Mouse (Mus musculus) hindbrain, embryonic 16.5 days (tissue): ENCODE measurements around the gene Aqp9. TPM values are rescaled to one million over a fixed set of nuclear protein-coding genes. Genes with fewer than 3 reads are reported as not detected.

Source experiments
- ATAC-seq: fragments of 200-750 bp; cut with Nextera tagmentation; 2 replicates; pipeline ENCODE4 v1.8.0; 2017; ENCODE audit warnings: moderate TSS enrichment, moderate library complexity
- H3K27ac ChIP-seq: fragments of 300-500 bp; sonication (generic); 2 replicates; pipeline ENCODE4 v1.5.1; 2014; ENCODE audit warnings: low read depth, mild to moderate bottlenecking, control low read depth, low read length, moderate library complexity
- H3K27me3 ChIP-seq: fragments of 300-500 bp; sonication (generic); replicated peaks from 2 replicates; pipeline ENCODE4 v1.6.1; 2014; ENCODE audit warnings: low read length; ENCODE audit not compliant: control insufficient read depth, insufficient read depth
- H3K36me3 ChIP-seq: fragments of 300-500 bp; sonication (generic); 2 replicates; pipeline ENCODE4 v1.6.1; 2014; ENCODE audit warnings: mild to moderate bottlenecking, low read length, moderate library complexity, mixed read lengths; ENCODE audit not compliant: control insufficient read depth, insufficient read depth
- H3K4me1 ChIP-seq: fragments of 300-500 bp; sonication (generic); 2 replicates; pipeline ENCODE4 v1.6.1; 2014; ENCODE audit warnings: low read depth, low read length; ENCODE audit not compliant: control insufficient read depth, insufficient read depth
- H3K4me2 ChIP-seq: fragments of 300-500 bp; sonication (generic); 2 replicates; pipeline ENCODE4 v1.6.1; 2014; ENCODE audit warnings: mild to moderate bottlenecking, low read length, control low read depth, moderate library complexity
- H3K4me3 ChIP-seq: fragments of 300-500 bp; sonication (generic); 2 replicates; pipeline ENCODE4 v1.5.1; 2014; ENCODE audit warnings: mild to moderate bottlenecking, low read length, control low read depth, moderate library complexity
- H3K9ac ChIP-seq: fragments of 300-500 bp; sonication (generic); 2 replicates; pipeline ENCODE4 v1.6.1; 2014; ENCODE audit warnings: low read depth, mild to moderate bottlenecking, control low read depth, low read length, moderate library complexity
- H3K9me3 ChIP-seq: fragments of 300-500 bp; sonication (generic); 2 replicates; pipeline ENCODE4 v1.6.1; 2014; ENCODE audit warnings: mild to moderate bottlenecking, low read length, moderate library complexity; ENCODE audit not compliant: control insufficient read depth
- WGBS: fragments of 180-500 bp; shearing (Covaris S2); extraction: QIAGEN DNeasy Blood & Tissue Kit; methylation state at CpG from one replicate; pipeline ENCODE4 v1.1.7; 2014; 5-methylcytosine and 5-hydroxymethylcytosine counted together
- polyA plus RNA-seq: library from polyadenylated mRNA; unstranded; fragments of >200 nt; fragmentation: Nextera tagmentation; extraction: Ambion mirVana; gene quantifications from 2 replicates; pipeline ENCODE4 v1.2.1, GENCODE M21; 2015

Aqp9 gene
- polyA plus RNA-seq, 1 experiment from 2014 or later: 1.9 TPM

DNA sequence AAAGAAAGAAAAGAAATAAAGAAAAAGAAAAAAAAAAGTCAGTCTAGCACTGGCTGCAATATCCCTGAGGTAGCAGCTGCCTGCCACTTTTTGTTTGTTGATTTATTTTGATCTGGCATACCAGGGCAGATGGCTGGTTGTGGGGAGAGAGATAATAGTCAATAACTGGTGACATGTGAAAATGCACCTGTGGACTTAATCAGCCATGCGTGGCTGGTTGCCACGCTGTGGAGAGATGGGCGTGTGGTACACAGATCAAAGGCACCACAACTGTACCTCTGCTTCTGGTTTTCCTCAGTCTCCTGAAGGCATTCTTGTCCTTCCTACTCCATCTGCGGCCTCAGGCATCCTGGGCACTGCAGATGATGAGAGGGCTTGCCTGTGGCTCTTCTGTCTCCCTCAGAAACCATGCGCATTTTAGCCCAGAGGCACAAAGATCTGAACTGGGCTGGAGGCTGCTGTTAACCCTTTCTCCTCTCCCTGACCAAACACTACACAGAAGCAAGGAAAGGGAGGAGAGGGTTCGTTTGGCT, 103.1 kb downstream of the Aqp9 start:
- H3K36me3 ChIP-seq: no peaks in the 10 kb centered on the region
- WGBS: 48% methylated on average over 6 of the region's 6 CpGs
- H3K9me3 ChIP-seq: no peaks in the 10 kb centered on the region
- no peak overlapping the region for H3K4me3 ChIP-seq
- no peaks in the 10 kb centered on the region; the same call in 1 of the 2 replicates for H3K4me1 ChIP-seq
- H3K9ac ChIP-seq: no peak overlapping the region
- H3K4me2 ChIP-seq: no peak overlapping the region
- no peaks in the 10 kb centered on the region; the same call in 1 of the 2 replicates for H3K27me3 ChIP-seq
- H3K27ac ChIP-seq: no peak overlapping the region
- peak; percentile 45; the same call in 1 of the 2 replicates for ATAC-seq

DNA sequence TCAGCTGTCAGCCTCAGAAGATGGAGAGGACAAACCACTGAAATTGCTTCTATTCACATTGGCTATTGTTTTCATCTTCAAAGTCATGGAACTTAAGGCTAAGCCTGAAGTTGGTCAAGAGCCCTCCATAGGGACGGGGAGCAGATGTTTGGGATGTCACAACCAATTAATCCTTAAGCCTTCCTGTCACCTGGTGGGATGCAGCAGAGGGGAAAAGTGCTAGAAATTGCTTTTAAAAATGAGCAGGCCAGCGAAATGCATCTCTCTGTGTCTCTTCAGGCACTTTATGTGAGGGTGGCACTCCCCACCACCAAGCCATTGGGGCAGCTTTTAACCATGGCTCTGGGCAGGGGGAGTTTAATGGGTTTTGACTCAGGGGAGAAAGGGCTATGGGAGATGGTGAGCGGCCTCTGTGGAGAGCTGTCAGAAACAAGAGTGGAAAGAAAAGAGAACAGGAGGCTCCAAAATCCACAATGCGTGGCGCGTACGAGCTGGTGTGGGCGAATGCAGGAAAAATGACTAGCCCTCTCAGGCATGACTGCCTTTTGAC, 104.1 kb downstream of the Aqp9 start:
- Histone ChIP-seq H3K27ac (peak overlapping the region; percentile 39; the same call in 1 of the 2 replicates), H3K4me3 (no peak overlapping the region), H3K4me2 (no peak overlapping the region), H3K27me3 (no peaks in the 10 kb centered on the region; the same call in 1 of the 2 replicates), H3K4me1 (no peaks in the 10 kb centered on the region; the same call in 1 of the 2 replicates), H3K9me3 (no peaks in the 10 kb centered on the region), H3K9ac (no peak overlapping the region), H3K36me3 (no peaks in the 10 kb centered on the region)
- no peak for ATAC-seq
- WGBS: 67% methylated on average over 8 of the region's 8 CpGs

DNA sequence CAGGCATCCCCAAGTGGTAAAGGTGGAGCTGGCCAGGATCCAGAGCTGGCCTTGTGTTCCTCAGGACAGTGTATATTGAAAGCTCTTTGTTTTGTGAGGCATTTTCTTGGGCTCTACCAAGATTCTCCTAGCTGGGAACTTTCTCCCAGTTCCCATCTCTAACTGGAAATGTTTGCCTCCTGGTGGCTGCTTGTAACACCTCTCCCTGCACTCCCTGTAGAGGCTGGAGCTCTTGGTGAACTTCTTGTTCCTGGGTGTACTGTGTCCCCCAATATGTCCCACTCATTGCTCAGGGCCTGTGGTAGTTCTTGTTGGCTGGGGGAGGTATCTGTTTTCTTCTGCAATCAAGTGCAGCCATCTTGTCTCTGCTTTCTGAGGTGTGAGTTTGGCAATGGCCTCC, 104.9 kb downstream of the Aqp9 start:
- Histone ChIP-seq H3K27ac (no peak overlapping the region), H3K4me2 (no peak overlapping the region), H3K4me1 (no peaks in the 10 kb centered on the region; the same call in 1 of the 2 replicates), H3K27me3 (no peaks in the 10 kb centered on the region; the same call in 1 of the 2 replicates), H3K36me3 (no peaks in the 10 kb centered on the region), H3K9me3 (no peaks in the 10 kb centered on the region), H3K9ac (no peak overlapping the region), H3K4me3 (no peak overlapping the region)
- no peak for ATAC-seq

GRCm38 (mm10) chr9:71062976-71063375, 105.5 kb downstream of the Aqp9 start:
- no peaks in the 10 kb centered on the region for H3K36me3 ChIP-seq
- no peak overlapping the region for H3K4me3 ChIP-seq
- no peak overlapping the region for H3K9ac ChIP-seq
- WGBS: 91% methylated on average over 4 of the region's 4 CpGs
- no peaks in the 10 kb centered on the region; the same call in 1 of the 2 replicates for H3K4me1 ChIP-seq
- no peaks in the 10 kb centered on the region for H3K9me3 ChIP-seq
- H3K27me3 ChIP-seq: no peaks in the 10 kb centered on the region; the same call in 1 of the 2 replicates
- ATAC-seq: no peak
- H3K4me2 ChIP-seq: no peak overlapping the region
- no peak overlapping the region for H3K27ac ChIP-seq

DNA sequence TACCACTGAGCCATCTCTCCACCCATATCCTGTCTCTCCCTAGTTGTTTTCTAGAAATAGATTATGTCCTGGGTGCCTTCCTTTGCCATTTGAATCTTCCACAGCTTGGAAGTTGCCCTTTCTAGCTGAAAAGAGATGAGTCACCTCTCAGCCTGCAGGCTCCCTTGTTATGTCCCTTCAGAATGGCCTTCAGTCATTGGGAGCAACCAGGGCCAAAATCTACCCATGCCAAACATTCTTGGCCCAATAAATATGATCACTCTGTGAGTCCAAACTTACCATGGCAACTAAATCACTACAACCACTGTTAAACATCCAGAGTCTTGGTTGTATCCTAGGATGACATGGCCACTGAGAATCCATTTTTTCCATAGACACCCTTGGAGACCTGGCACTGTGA, 106.2 kb downstream of the Aqp9 start:
- Histone ChIP-seq H3K27ac (no peak overlapping the region), H3K4me3 (no peak overlapping the region), H3K9me3 (no peaks in the 10 kb centered on the region), H3K36me3 (no peaks in the 10 kb centered on the region), H3K9ac (no peak overlapping the region), H3K4me1 (no peaks in the 10 kb centered on the region; the same call in 1 of the 2 replicates), H3K4me2 (no peak overlapping the region), H3K27me3 (no peaks in the 10 kb centered on the region)
- 0 out of 2 replicates have a peak, but pooled peaks have one; percentile 14 for ATAC-seq

Other genes starting within 250 kb of the Aqp9 start
- 0.26 TPM in 1 of 2 replicates, not detected in the other for gene Lipc, start 216.5 kb downstream of the Aqp9 start, polyA plus RNA-seq
- 27.3 and 34.0 TPM in 2 replicates for gene Aldh1a2, start 47.1 kb upstream of the Aqp9 start, polyA plus RNA-seq